Mouse (Mus musculus): ENCODE results near the gene Ttc9b. TPM values are rescaled to one million over a fixed set of nuclear protein-coding genes. Genes with fewer than 3 reads are reported as not detected.
A peak's percentile ranks its signal among the peaks of the same experiment; 100 is the strongest.
"Not testable (repeated sequence)": the region's sequence is repeated elsewhere in the genome, so short reads cannot be mapped to it uniquely, and the experiment has no call there.

The Ttc9b gene
- total RNA-seq (2014; fragmentation: Nextera tagmentation) (not detected in 2 replicates), total RNA-seq (2017) (not detected in 2 replicates)

DNA sequence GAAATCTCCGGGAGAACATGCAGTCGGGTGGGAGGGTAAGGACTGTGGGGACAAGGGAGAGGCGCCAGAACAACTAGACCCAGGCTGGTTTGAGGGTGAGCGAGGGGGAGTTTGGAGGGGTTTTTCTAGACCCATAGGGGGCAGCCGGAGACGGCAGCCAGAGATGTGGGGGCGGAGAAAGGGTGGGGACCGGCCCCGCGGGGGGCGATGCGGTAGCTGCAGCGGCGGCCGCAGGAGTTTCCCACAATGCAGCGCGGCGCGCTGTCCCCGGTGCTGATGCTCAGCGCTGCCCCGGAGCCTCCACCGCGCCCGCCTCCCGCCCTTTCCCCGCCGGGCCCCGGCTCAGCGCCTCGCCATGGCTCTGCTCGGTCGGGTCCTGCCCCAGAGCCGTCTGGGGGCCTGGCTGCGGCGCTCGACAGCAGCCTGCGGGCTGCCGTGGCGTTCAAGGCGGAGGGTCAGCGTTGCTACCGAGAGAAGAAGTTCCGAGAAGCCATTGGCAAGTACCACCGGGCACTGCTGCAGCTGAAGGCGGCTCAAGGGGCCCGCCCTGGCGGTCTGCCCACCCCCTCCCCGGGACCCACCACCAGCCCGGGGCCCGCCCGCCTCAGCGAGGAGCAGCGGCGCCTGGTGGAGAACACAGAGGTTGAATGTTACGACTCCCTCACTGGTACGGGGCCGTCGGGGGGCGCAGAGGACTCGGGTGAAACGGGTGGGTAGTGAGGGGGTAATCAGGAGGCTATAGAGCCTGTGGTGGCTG, at the start of gene Ttc9b:
TSS of gene Ttc9b (plus strand) at position 235 of the 757 bp plus-strand sequence.
- ATAC-seq (replicated peaks; ENCODE audit: low FRiP score, low TSS enrichment, poor library complexity, severe bottlenecking): peak; percentile 29; the same call in 1 of the 2 replicates

GRCm38 (mm10) chr7:27604661-27605348, 48.9 kb upstream of the Ttc9b start:
- ATAC-seq (replicated peaks; ENCODE audit: low FRiP score, low TSS enrichment, poor library complexity, severe bottlenecking): no peak

- no peak for ATAC-seq (replicated peaks; ENCODE audit: low FRiP score, low TSS enrichment, poor library complexity, severe bottlenecking)
Observed at GRCm38 (mm10) chr7:27605499-27606285, 48.0 kb upstream of the Ttc9b start.

DNA sequence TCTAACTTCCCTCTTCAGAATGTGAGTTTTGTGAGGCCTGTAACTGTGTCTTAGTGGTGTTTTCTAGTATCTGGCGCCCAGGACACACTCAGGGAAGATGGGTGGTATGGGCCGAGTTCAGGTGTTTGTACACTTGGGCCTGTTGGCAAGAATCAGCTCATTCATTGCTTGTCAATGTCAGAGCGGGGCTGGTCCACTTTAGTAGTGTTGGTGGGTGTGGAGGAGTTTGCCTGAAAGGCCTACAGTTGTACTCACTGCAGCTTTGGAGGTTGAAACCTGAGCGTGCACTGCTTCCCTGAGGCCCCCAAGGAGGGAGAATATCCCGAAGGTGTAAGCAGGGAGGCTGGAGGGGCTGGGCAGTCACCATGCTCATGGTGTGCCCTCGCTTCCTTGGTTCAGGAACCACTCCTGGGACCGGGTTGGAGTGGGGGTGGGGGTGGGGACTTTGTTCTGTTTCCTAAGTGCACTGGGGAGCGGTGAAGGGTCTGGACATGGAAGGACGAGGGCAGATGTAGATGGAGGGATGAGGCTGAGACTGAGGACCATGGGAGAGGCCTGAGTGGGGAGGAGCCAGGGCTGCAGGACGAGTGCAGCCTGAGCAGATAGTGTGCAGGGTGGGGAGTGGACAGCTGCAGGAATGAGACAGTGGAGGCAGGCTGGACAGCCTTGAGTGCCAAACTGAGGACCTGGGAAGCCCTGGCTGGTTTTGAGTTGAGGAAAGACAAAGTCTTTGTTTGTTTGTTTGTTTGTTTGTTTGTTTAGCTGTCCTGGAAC, 47.0 kb upstream of the Ttc9b start:
- ATAC-seq (replicated peaks; ENCODE audit: low FRiP score, low TSS enrichment, poor library complexity, severe bottlenecking): no peak

DNA sequence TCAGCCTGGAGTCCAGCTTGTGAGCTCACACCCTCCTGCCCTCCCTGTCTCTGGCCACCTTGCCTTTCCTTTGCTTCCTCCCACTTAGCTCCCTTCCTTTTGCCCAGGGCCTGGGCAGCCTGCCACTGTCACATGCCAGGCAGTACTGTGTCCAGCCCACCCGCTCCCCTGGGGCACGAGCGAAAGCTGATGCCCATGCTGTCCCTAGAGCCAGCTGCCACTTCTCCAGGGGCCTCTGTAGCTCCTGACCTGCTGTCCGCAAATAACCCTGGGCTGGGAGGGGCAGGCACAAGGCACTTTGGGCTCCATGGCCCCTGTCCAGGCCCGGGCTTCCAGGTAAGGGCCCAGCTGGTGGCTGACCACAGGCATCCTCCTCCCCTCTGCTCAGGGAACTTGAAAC, 46.1 kb upstream of the Ttc9b start:
- no peak for ATAC-seq (replicated peaks; ENCODE audit: low FRiP score, low TSS enrichment, poor library complexity, severe bottlenecking)

GRCm38 (mm10) chr7:27608130-27608529, 45.6 kb upstream of the Ttc9b start:
- no peak for ATAC-seq (replicated peaks; ENCODE audit: low FRiP score, low TSS enrichment, poor library complexity, severe bottlenecking)

GRCm38 (mm10) chr7:27609285-27609684, 44.4 kb upstream of the Ttc9b start:
- ATAC-seq (replicated peaks; ENCODE audit: low FRiP score, low TSS enrichment, poor library complexity, severe bottlenecking): peak; percentile 71

- no peak for ATAC-seq (replicated peaks; ENCODE audit: low FRiP score, low TSS enrichment, poor library complexity, severe bottlenecking)
Observed at GRCm38 (mm10) chr7:27609688-27610087, 44.0 kb upstream of the Ttc9b start.

DNA sequence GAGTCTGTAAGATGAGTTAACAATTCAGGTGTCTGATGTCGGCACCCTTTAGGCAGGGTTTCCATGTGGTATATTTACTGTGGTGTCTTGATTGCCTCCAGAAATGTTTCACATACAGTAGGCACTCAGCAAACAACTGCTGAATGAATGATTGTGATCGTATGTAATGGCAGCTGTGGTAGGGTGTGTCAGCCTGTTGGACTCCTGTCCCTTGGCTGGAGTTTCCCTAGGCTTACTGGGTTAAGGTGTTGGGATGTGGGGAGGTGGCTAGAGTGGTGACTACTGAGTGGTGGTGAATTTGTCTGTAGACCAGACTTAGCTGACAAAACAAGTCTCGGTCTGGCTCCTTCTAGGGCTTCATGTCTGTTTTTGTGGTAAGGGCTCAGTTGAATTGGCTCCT, 43.3 kb upstream of the Ttc9b start:
- no peak for ATAC-seq (replicated peaks; ENCODE audit: low FRiP score, low TSS enrichment, poor library complexity, severe bottlenecking)

DNA sequence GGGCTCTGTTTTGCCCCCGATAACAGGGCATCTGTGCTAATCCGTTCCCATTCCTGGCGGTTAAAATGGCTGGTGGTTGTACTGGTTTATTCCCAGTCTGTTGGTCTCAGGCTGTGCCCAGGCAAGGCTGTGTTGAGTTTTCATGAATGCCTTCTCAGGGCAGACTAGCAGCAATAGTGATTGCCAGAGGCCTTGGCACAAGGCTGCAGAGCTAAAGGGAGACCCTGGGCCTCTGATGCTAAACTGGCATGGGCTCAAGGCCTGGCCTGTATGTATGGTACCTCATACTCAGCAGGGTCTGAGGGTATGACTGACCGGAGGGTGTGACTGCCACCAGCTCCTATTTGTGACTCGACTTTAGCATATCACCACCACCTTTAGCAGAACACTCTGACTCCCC, 42.8 kb upstream of the Ttc9b start:
- ATAC-seq (replicated peaks; ENCODE audit: low FRiP score, low TSS enrichment, poor library complexity, severe bottlenecking): no peak

DNA sequence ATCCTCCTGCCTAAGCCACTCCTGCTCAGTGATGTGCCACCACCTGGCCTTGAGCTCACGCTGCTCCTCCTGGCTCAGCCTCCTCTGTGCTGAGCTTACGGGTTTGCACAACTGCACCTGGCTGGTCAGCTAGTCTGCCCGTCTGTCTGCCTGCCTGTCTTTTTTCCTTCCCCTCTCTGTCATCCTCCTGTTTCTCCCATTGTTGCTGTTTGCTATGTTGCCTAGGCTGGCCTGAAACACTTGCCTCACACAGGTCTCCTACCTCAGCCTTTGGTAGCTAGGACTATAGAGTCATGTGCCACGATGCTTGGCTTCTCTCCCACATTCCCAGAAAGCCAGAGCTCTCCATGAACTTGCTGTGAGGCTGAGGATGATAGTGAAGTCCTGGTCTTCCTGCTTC, 40.8 kb upstream of the Ttc9b start:
- no peak for ATAC-seq (replicated peaks; ENCODE audit: low FRiP score, low TSS enrichment, poor library complexity, severe bottlenecking)

- no peak for ATAC-seq (replicated peaks; ENCODE audit: low FRiP score, low TSS enrichment, poor library complexity, severe bottlenecking)
Observed at GRCm38 (mm10) chr7:27613751-27614499, 39.8 kb upstream of the Ttc9b start.

DNA sequence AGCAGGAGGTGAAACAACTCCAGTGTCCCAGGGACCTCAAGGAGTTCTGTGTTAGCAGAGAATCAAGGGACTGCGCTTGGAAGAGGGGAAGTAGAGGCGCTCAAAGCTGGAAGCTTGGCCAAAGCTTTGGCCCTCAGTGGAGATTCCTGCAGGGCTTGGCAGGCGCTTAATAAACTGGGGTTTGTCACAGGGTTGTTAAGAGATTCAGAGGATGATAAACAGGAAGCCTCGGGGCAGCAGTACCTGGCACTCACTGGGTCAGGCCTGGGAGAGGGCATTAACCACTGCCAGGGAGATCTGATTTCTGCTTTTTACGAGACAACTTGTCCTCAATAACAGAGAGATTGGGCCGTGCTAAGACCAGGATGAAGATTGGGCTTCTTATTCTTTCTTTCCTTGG, 32.7 kb upstream of the Ttc9b start:
- ATAC-seq (replicated peaks; ENCODE audit: low FRiP score, low TSS enrichment, poor library complexity, severe bottlenecking): no peak

GRCm38 (mm10) chr7:27622234-27622633, 31.5 kb upstream of the Ttc9b start:
- no peak for ATAC-seq (replicated peaks; ENCODE audit: low FRiP score, low TSS enrichment, poor library complexity, severe bottlenecking)

- ATAC-seq (replicated peaks; ENCODE audit: low FRiP score, low TSS enrichment, poor library complexity, severe bottlenecking): no peak
Observed at GRCm38 (mm10) chr7:27624967-27625366, 28.7 kb upstream of the Ttc9b start.

DNA sequence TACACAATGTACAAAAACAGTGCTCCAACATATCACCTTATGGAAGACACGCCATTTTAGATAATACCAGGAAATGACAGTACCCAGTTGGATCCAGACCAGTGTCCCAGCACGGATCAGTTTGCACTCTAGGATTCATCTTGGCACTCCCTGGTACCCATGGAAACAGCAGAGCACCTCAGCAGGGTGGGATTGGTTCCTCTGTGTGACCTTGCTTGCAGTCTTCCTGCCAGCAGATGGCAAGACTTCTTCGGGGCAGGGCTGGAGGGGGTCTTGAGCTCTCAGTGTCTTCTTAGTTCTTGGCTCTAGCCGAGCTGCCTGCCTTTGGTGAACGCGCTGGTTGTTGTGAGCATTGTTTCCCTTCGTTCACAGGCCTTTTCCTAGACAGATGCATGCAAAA, 26.0 kb upstream of the Ttc9b start:
- no peak for ATAC-seq (replicated peaks; ENCODE audit: low FRiP score, low TSS enrichment, poor library complexity, severe bottlenecking)

- no peak for ATAC-seq (replicated peaks; ENCODE audit: low FRiP score, low TSS enrichment, poor library complexity, severe bottlenecking)
Observed at GRCm38 (mm10) chr7:27628190-27628589, 25.5 kb upstream of the Ttc9b start.

- not testable (repeated sequence) for ATAC-seq (replicated peaks; ENCODE audit: low FRiP score, low TSS enrichment, poor library complexity, severe bottlenecking)
Observed at GRCm38 (mm10) chr7:27628816-27629215, 24.9 kb upstream of the Ttc9b start.

- ATAC-seq (replicated peaks; ENCODE audit: low FRiP score, low TSS enrichment, poor library complexity, severe bottlenecking): no peak
Observed at GRCm38 (mm10) chr7:27631439-27631838, 22.3 kb upstream of the Ttc9b start.
